Mouse (Mus musculus): ENCODE results near the gene Rassf10. TPM values are rescaled to one million over a fixed set of nuclear protein-coding genes. Genes with fewer than 3 reads are reported as not detected.

Gene Rassf10
- 0.85 TPM for polyA plus RNA-seq (2014; fragmentation: Illumina TruSeq; extraction: RNeasy Lipid Tissue Mini Kit (QIAGEN cat#74804); ENCODE audit: low read depth, low replicate concordance)

DNA sequence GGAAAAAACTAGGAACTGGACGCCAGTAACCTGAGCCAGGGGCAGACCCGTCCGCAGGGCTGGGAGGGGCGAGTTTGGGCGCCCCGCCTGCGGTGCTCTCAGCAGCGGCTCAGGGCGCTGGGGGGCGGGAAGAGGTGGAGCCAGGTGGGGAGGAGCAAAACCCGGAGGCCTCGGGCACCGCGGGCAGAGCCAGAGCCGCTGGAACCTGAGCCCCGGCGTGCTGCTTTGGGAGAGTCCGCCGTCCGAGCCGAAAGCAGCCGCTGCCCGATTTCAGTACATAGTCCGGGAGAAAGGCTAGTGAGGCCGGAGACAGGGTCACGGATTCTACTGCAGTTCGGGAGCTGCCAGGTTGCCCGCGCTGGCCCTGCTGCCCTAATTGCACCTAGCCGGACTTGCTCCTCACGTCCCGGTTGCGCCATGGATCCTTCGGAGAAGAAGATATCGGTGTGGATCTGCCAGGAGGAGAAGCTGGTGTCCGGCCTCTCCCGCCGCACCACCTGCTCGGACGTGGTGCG, at the start of gene Rassf10:
Gene Rassf10, plus strand, starts transcription at position 186 of the 515 bp plus-strand sequence.

